Mouse (Mus musculus) ovary, postnatal 36 days (tissue): ENCODE data around the gene Dusp1.

Experiments
- DNase-seq: peaks from one replicate; pipeline ENCODE4 v3.0.0; 2022; ENCODE audit warnings: low spot score, mixed read lengths

The Dusp1 gene

DNA sequence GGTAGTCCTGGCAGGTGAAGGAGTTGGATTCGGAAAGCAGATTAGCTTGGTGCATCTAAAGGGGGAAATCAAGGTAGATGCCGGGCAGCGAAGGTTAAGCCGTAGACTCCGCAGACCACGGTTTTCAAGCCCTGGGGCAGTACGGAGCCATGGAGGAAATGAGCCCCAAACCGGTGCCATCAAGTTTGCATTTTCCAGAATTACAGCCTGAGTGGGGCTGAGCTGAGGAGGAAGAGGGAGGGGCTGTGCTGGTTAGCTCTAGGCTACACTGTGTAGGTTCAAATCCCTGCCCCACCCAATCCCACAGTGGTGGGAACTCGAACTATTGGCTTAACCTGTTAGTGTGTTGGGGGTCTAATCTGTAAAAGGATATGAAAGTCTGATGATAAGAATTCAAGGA lies 97.4 kb downstream of the Dusp1 start:
- DNase-seq: no peak

DNA sequence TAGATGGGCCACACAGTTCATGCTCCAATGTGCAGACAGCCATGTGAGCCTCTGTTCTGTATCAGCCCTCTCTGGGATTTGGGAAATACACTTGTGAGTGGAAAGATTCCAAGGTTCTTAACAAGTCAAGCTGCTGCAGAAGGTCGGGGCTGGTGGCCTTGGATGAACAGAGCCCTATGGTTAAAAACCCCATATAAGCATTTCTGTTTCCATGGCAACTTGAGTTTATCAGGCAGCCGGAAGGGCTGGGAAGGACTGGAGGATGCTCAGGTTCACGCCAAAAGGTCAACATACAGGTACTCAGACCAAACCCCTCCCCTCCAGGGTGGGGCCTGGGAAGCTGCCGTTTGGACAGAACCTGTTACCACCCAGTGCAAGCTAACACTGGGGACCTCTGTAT lies 97.9 kb downstream of the Dusp1 start:
- no peak for DNase-seq

DNA sequence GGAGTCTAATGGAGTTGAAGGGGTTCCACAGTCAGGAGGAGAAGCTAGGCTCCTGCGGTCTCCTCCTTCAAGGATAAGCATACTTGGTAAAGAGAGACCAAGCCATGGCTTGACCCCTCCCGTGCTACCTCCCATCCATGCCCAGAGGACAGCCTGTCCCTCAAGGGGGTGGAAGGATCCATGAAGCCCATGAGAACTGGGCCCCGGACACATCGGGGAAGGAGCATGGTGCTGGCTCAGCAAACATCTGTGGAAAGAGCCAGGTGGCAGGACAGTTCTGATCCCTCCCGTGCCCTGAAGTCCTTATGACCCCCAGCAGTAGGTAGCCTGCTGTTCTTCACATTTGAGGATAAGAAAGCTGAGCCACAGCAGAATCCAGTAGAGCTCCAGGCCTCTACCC lies 98.5 kb downstream of the Dusp1 start:
- DNase-seq: no peak

DNA sequence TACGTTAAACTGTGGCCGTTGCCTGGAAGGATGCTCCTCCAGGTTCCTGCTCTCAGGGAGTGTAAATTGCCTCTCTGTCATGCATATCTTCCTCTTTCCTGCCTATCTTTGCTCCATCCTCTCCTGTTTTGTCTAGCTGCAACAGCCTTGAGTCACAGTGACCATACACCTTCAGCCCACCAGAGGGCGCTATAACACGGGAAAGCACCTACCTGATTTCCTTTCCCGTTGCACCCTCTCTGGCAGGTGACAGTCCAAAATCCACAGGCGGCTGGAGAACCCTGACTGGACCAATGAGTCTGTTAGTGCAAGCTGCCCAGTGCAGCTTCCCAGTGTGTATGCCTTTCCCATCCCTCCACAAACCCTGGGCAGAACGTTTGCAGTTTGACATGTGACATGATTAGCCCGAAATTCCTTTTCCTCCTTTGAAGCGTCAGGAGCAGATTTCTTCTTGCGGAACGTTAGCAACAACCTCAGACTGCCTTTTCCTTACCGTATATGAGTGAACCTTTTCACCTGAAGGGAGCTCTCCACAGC lies 99.2 kb downstream of the Dusp1 start:
- DNase-seq: peak; percentile 70

DNA sequence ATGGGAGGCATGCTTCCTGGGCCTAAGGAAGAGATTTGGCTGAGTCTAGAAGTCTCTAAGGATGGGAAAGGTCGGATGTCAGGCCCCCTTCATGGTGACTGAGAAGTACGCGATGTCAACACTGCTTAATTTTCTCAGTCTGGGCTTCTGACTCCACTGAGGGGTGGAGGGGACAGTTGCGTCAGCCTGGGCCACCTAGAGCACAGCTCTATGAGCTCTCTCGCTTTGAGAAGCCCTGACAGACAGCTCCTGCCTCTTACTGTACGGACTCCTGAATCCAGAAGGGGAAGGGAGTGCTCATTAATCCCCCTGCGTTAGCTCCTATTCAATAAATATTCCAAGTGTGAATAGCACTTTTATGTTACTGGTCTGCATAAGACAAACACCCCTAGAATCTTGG lies 103.9 kb downstream of the Dusp1 start:
- DNase-seq: no peak

DNA sequence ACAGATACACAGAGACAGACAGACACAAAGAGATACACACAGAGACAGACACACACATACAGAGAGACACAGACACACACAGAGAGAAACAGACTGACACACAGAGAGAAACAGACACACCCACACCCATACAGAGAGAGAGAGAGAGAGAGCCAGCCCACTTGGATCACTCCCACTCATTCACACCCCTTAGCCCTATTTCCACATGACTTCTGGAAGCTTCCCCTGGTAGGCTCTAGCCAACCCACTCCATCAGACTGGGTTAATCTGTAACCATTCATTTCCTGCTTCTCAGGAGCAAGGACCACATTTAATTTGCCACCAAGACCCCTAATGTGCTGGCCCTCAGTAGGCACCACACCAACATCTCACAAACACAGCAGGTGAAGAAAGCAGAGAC lies 104.4 kb downstream of the Dusp1 start:
- no peak for DNase-seq
